Mouse (Mus musculus) MEL (cell line): ENCODE measurements around the gene Smim17. TPM values are rescaled to one million over a fixed set of nuclear protein-coding genes. Genes with fewer than 3 reads are reported as not detected.

ENCODE experiments used
- DNase-seq: peaks from one replicate; pipeline ENCODE4 v3.0.0; 2011; ENCODE audit warnings: low read depth, low spot score
- H3K27ac ChIP-seq: 2 replicates; pipeline ENCODE4 v1.5.1; 2012; ENCODE audit warnings: low read depth, mild to moderate bottlenecking, control low read depth, low read length, moderate library complexity; ENCODE audit not compliant: control insufficient read depth
- H3K27me3 ChIP-seq, 2 experiments: fragments of 150-350 bp in 1 of 2; sonication (generic) in 1 of 2; 2 replicates each; pipeline ENCODE4 v1.6.1; 2012; ENCODE audit warnings: low read length in 2 of 2, mild to moderate bottlenecking in 2 of 2, improper control_type of control experiment in 1 of 2, moderate library complexity in 1 of 2; ENCODE audit not compliant: insufficient read depth in 2 of 2, control insufficient read depth in 1 of 2
- H3K36me3 ChIP-seq, 2 experiments: 2 replicates each; pipeline ENCODE4 v1.6.1; 2012 to 2014; ENCODE audit warnings: low read length in 2 of 2, improper control_type of control experiment in 1 of 2, inconsistent platforms in 1 of 2, mild to moderate bottlenecking in 1 of 2; ENCODE audit not compliant: insufficient read depth in 2 of 2, control insufficient read depth in 1 of 2
- H3K4me1 ChIP-seq, 2 experiments: fragments of 150-350 bp in 1 of 2; sonication (generic) in 1 of 2; 2 replicates each; pipeline ENCODE4 v1.6.1; 2012; ENCODE audit warnings: low read length in 2 of 2, improper control_type of control experiment in 1 of 2, mild to moderate bottlenecking in 1 of 2; ENCODE audit not compliant: insufficient read depth in 2 of 2, control insufficient read depth in 1 of 2
- H3K4me3 ChIP-seq, 2 experiments: fragments of 150-350 bp in 1 of 2; sonication (generic) in 1 of 2; 2 replicates each; pipeline ENCODE4 v1.5.1; 2012; ENCODE audit warnings: low read depth in 2 of 2, low read length in 2 of 2, mild to moderate bottlenecking in 2 of 2, moderate library complexity in 2 of 2, control low read depth in 1 of 2, improper control_type of control experiment in 1 of 2; ENCODE audit not compliant: control insufficient read depth in 1 of 2, insufficient read depth in 1 of 2
- H3K79me2 ChIP-seq: 2 replicates; pipeline ENCODE4 v1.6.1; 2012; ENCODE audit warnings: mild to moderate bottlenecking, low read length, moderate library complexity; ENCODE audit not compliant: control insufficient read depth, poor library complexity, insufficient read depth
- H3K9ac ChIP-seq: 2 replicates; pipeline ENCODE4 v1.6.1; 2012; ENCODE audit warnings: low read depth, mild to moderate bottlenecking, control low read depth, low read length, moderate library complexity; ENCODE audit not compliant: control insufficient read depth, poor library complexity, severe bottlenecking
- H3K9me3 ChIP-seq: fragments of 150-350 bp; sonication (generic); replicated peaks from 2 replicates; pipeline ENCODE4 v1.6.1; 2012; ENCODE audit warnings: mild to moderate bottlenecking, low read length, improper control_type of control experiment, moderate library complexity; ENCODE audit not compliant: insufficient read depth
- BHLHE40 ChIP-seq: IDR thresholded peaks from 2 replicates; pipeline ENCODE4 v1.6.1; 2012; ENCODE audit warnings: low read depth, mild to moderate bottlenecking, inconsistent platforms, low read length, improper control_type of control experiment, borderline replicate concordance
- CHD2 ChIP-seq: IDR thresholded peaks from 2 replicates; pipeline ENCODE4 v1.6.1; 2011; ENCODE audit warnings: low read length, improper control_type of control experiment
- CTCF ChIP-seq, 3 experiments: IDR thresholded peaks in 2 of 3; conservative IDR thresholded peaks in 1 of 3; 2 replicates each; pipeline ENCODE4 v1.5.1; 2011 to 2012; ENCODE audit warnings: low read length in 3 of 3, low read depth in 2 of 3, mild to moderate bottlenecking in 2 of 3, improper control_type of control experiment in 1 of 3, inconsistent platforms in 1 of 3, mixed read lengths in 1 of 3, moderate library complexity in 1 of 3; ENCODE audit not compliant: control insufficient read depth in 1 of 3, insufficient read depth in 1 of 3, poor library complexity in 1 of 3, severe bottlenecking in 1 of 3
- ELF1 ChIP-seq: IDR thresholded peaks from 2 replicates; pipeline ENCODE4 v1.6.1; 2014; ENCODE audit warnings: low read depth, mild to moderate bottlenecking, inconsistent platforms, low read length, improper control_type of control experiment, moderate library complexity
- EP300 ChIP-seq, 2 experiments: IDR thresholded peaks; 2 replicates each; pipeline ENCODE4 v1.6.1; 2011; ENCODE audit warnings: improper control_type of control experiment in 2 of 2, low read length in 2 of 2, low read depth in 1 of 2, mild to moderate bottlenecking in 1 of 2
- HCFC1 ChIP-seq: IDR thresholded peaks from 2 replicates; pipeline ENCODE4 v1.6.1; 2012; ENCODE audit warnings: low read depth, mild to moderate bottlenecking, inconsistent platforms, low read length, improper control_type of control experiment, moderate library complexity
- JUND ChIP-seq: IDR thresholded peaks from 2 replicates; pipeline ENCODE4 v1.6.1; 2011; ENCODE audit warnings: low read depth, mild to moderate bottlenecking, improper control_type of control experiment, low read length
- MAZ ChIP-seq: IDR thresholded peaks from 2 replicates; pipeline ENCODE4 v1.6.1; 2012; ENCODE audit warnings: low read depth, mild to moderate bottlenecking, inconsistent platforms, low read length, improper control_type of control experiment
- POLR2AphosphoS2 ChIP-seq: IDR thresholded peaks from 2 replicates; pipeline ENCODE4 v1.6.1; 2011; ENCODE audit warnings: low read length, improper control_type of control experiment
- POLR2AphosphoS5 ChIP-seq: IDR thresholded peaks from 2 replicates; pipeline ENCODE4 v1.6.1; 2012; ENCODE audit warnings: low read depth, borderline replicate concordance, mild to moderate bottlenecking, inconsistent platforms, low read length, moderate library complexity, mixed read lengths
- RCOR1 ChIP-seq: IDR thresholded peaks from 2 replicates; pipeline ENCODE4 v1.6.1; 2012; ENCODE audit warnings: low read depth, mild to moderate bottlenecking, inconsistent platforms, low read length, improper control_type of control experiment
- SIN3A ChIP-seq: IDR thresholded peaks from 2 replicates; pipeline ENCODE4 v1.6.1; 2012; ENCODE audit warnings: low read length, improper control_type of control experiment, inconsistent platforms
- TBP ChIP-seq: IDR thresholded peaks from 2 replicates; pipeline ENCODE4 v1.8.0; 2011; ENCODE audit warnings: low read depth, low read length, improper control_type of control experiment
- TCF12 ChIP-seq: IDR thresholded peaks from 2 replicates; pipeline ENCODE4 v1.6.1; 2014; ENCODE audit warnings: low read depth, mild to moderate bottlenecking, inconsistent platforms, low read length, improper control_type of control experiment, moderate library complexity
- USF1 ChIP-seq: IDR thresholded peaks from 2 replicates; pipeline ENCODE4 v1.6.1; 2014; ENCODE audit warnings: low read depth, mild to moderate bottlenecking, inconsistent platforms, low read length, improper control_type of control experiment, moderate library complexity
- ZC3H11A ChIP-seq: IDR thresholded peaks from 2 replicates; pipeline ENCODE4 v1.6.1; 2012; ENCODE audit warnings: low read depth, mild to moderate bottlenecking, inconsistent platforms, low read length, improper control_type of control experiment
- ZKSCAN1 ChIP-seq: IDR thresholded peaks from 2 replicates; pipeline ENCODE4 v1.6.1; 2012; ENCODE audit warnings: low read depth, mild to moderate bottlenecking, inconsistent platforms, low read length, improper control_type of control experiment, moderate library complexity
- polyA plus RNA-seq, 2 experiments: library from polyadenylated mRNA; stranded (reverse) in 1 of 2; unstranded in 1 of 2; fragments of >175 nt in 1 of 2; fragments of >200 nt in 1 of 2; gene quantifications; 2 replicates each; pipeline versions ENCODE4 v1.2.1 to v1.2.4; 2012; ENCODE audit warnings: low replicate concordance in 2 of 2, low read depth in 1 of 2; ENCODE audit not compliant: insufficient read length in 2 of 2, insufficient read depth in 1 of 2, missing spikeins in 1 of 2
- total RNA-seq: library from RNA; depleted of rRNA; stranded (reverse); fragments of 300-350 nt; gene quantifications from 2 replicates; pipeline ENCODE4 v1.2.3, GENCODE M21; 2012

Smim17 gene
- total and polyA plus RNA-seq, 3 experiments = not detected

GRCm38 (mm10) chr7:6441173-6441572 is 42.7 kb downstream of the Smim17 start:
- no peaks in the 10 kb centered on the region for H3K27me3 ChIP-seq
- H3K9me3 ChIP-seq = no peaks in the 10 kb centered on the region
- H3K27ac ChIP-seq = no peak overlapping the region
- H3K36me3 ChIP-seq = no peaks in the 10 kb centered on the region
- TF ChIP-seq CHD2 (no peak), CTCF (IDR thresholded peaks at IDR 0.05 in 2 of 3, conservative IDR thresholded peaks at IDR 0.05 in 1 of 3; ENCODE audit: control insufficient read depth in 1 of 3, insufficient read depth in 1 of 3, low read depth in 2 of 3, low read length in 3 of 3, poor library complexity in 1 of 3, severe bottlenecking in 1 of 3) (no peak), ELF1 (no peak), TBP (no peak), ZKSCAN1 (no peak), JUND (no peak), MAZ (no peak), SIN3A (no peak), BHLHE40 (no peak), ZC3H11A (no peak)
- no peaks in the 10 kb centered on the region for H3K4me1 ChIP-seq
- H3K4me3 ChIP-seq = no peak overlapping the region
- no peak for DNase-seq
- H3K79me2 ChIP-seq = no peaks in the 10 kb centered on the region
- H3K9ac ChIP-seq = no peak overlapping the region

GRCm38 (mm10) chr7:6447771-6448170 is 49.3 kb downstream of the Smim17 start:
- Histone ChIP-seq H3K4me1 (no peaks in the 10 kb centered on the region), H3K9ac (no peak overlapping the region), H3K4me3 (no peak overlapping the region), H3K27ac (no peak overlapping the region)
- TF ChIP-seq HCFC1 = no peak
- TF ChIP-seq POLR2AphosphoS2 = no peak
- no peak for TF ChIP-seq TBP
- TF ChIP-seq RCOR1 = no peak
- TF ChIP-seq POLR2AphosphoS5 = no peak
- TF ChIP-seq USF1 = no peak
- TF ChIP-seq MAZ = no peak
- TF ChIP-seq TCF12 = no peak
- no peak for TF ChIP-seq EP300 (IDR thresholded peaks at IDR 0.05; ENCODE audit: low read depth in 1 of 2, low read length in 2 of 2)
- no peak for TF ChIP-seq SIN3A
- TF ChIP-seq, all 39 proteins: peak for 0
- Histone ChIP-seq H3K79me2 (no peaks in the 10 kb centered on the region), H3K27me3 (no peaks in the 10 kb centered on the region), H3K36me3 (no peaks in the 10 kb centered on the region), H3K9me3 (no peaks in the 10 kb centered on the region)
- DNase-seq = no peak
